Mouse (Mus musculus) hindbrain, embryonic 16.5 days (tissue): ENCODE measurements at regions not wholly inside any gene's neighbourhood (a gene's known extent, or its start where the extent isn't known, plus 50 kb on each side); places are given as distances from the start of the nearest gene placed in this dataset.

Experiments used
- ATAC-seq: fragments of 200-750 bp; cut with Nextera tagmentation; 2 replicates; pipeline ENCODE4 v1.8.0; 2017; ENCODE audit warnings: moderate TSS enrichment, moderate library complexity
- H3K27ac ChIP-seq: fragments of 300-500 bp; sonication (generic); 2 replicates; pipeline ENCODE4 v1.5.1; 2014; ENCODE audit warnings: low read depth, mild to moderate bottlenecking, control low read depth, low read length, moderate library complexity
- H3K27me3 ChIP-seq: fragments of 300-500 bp; sonication (generic); replicated peaks from 2 replicates; pipeline ENCODE4 v1.6.1; 2014; ENCODE audit warnings: low read length; ENCODE audit not compliant: control insufficient read depth, insufficient read depth
- H3K36me3 ChIP-seq: fragments of 300-500 bp; sonication (generic); 2 replicates; pipeline ENCODE4 v1.6.1; 2014; ENCODE audit warnings: mild to moderate bottlenecking, low read length, moderate library complexity, mixed read lengths; ENCODE audit not compliant: control insufficient read depth, insufficient read depth
- H3K4me1 ChIP-seq: fragments of 300-500 bp; sonication (generic); 2 replicates; pipeline ENCODE4 v1.6.1; 2014; ENCODE audit warnings: low read depth, low read length; ENCODE audit not compliant: control insufficient read depth, insufficient read depth
- H3K4me2 ChIP-seq: fragments of 300-500 bp; sonication (generic); 2 replicates; pipeline ENCODE4 v1.6.1; 2014; ENCODE audit warnings: mild to moderate bottlenecking, low read length, control low read depth, moderate library complexity
- H3K4me3 ChIP-seq: fragments of 300-500 bp; sonication (generic); 2 replicates; pipeline ENCODE4 v1.5.1; 2014; ENCODE audit warnings: mild to moderate bottlenecking, low read length, control low read depth, moderate library complexity
- H3K9ac ChIP-seq: fragments of 300-500 bp; sonication (generic); 2 replicates; pipeline ENCODE4 v1.6.1; 2014; ENCODE audit warnings: low read depth, mild to moderate bottlenecking, control low read depth, low read length, moderate library complexity
- H3K9me3 ChIP-seq: fragments of 300-500 bp; sonication (generic); 2 replicates; pipeline ENCODE4 v1.6.1; 2014; ENCODE audit warnings: mild to moderate bottlenecking, low read length, moderate library complexity; ENCODE audit not compliant: control insufficient read depth
- WGBS: fragments of 180-500 bp; shearing (Covaris S2); extraction: QIAGEN DNeasy Blood & Tissue Kit; methylation state at CpG from one replicate; pipeline ENCODE4 v1.1.7; 2014; 5-methylcytosine and 5-hydroxymethylcytosine counted together

DNA sequence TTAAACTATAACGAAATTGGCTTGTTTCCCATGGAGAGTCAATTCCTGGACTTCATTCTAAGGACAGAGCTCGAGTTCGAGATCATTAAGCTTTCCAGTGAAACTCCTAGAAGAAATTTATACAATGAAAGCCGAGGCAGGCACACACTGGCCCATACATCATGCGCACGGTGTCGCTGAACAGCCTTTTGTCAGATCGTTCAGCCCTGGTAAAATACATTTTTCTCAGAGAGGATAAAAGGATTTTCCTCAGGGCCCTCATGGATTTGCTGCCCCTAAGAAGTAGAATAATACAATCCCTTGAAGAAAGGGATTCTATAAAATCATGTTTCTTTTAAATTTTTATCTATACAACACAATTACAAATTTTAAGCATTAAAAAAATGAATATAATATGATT lies 387.2 kb downstream of the Basp1 start:
- H3K27me3 ChIP-seq, result no peaks in the 10 kb centered on the region
- no peaks in the 10 kb centered on the region for H3K9me3 ChIP-seq
- H3K36me3 ChIP-seq, result no peaks in the 10 kb centered on the region
- no peak overlapping the region for H3K27ac ChIP-seq
- H3K4me3 ChIP-seq, result peak overlapping the region; percentile 8; the same call in 1 of the 2 replicates
- H3K4me1 ChIP-seq, result peaks cover 8% of the 10 kb centered on the region
- peak overlapping the region; percentile 64 for H3K4me2 ChIP-seq
- peak; percentile 28; the same call in 1 of the 2 replicates for ATAC-seq
- H3K9ac ChIP-seq, result no peak overlapping the region
- WGBS, result 16% methylated on average over 8 of the region's 8 CpGs

DNA sequence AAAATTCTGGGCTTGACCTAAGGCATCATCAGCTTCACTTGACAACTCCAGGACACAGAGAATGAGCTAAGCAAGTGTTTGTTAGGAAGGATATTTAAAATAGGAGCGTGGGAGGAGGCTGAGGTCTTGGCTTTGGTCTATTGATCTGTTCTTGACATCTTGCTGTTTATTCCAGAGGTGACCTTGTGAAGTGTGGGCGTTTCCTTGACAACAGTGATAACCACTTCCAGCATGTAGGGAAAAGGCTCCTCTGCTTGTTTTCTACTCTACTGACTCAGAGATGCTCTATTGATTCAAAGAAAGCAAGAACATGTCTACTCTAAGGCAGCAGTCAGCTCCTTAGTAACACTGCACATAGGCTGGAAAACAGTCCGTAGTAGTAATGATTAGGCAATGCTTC lies 392.6 kb downstream of the Basp1 start:
- Histone ChIP-seq H3K9me3 (no peaks in the 10 kb centered on the region), H3K27ac (peak overlapping the region; percentile 50), H3K27me3 (no peaks in the 10 kb centered on the region), H3K36me3 (no peaks in the 10 kb centered on the region), H3K4me2 (no peak overlapping the region), H3K4me3 (no peak overlapping the region), H3K4me1 (peaks cover 11% of the 10 kb centered on the region), H3K9ac (no peak overlapping the region)
- 34% methylated on average over 3 of the region's 3 CpGs for WGBS
- peak; percentile 15; the same call in 1 of the 2 replicates for ATAC-seq

DNA sequence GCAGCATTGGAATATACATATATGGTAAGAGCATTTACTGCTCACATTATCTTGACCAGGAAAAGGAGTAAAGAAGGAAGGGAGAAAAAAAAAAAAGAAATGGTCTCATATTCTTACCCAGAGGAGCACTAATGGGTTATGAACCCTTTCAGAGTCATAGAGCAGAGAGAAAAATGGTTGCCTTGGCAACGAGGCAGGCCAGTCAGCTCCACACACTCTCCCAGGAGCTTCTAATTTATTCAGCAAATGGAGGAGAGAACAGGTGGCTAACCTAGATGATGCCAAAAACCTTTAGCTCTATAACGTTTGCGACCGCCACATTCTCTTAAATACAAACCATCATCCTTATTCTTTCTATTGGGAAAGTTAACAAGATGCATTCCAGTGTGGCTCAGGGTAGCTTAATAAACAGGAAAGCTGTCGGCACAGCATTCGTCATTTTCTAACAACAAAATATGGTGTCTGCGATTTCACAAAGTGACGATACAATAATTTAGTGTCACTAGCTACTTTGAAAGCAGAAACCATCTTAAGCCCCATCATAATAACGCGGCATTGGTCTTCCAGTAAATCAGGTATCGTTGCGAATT lies 394.1 kb downstream of the Basp1 start:
- peaks cover 11% of the 10 kb centered on the region for H3K4me1 ChIP-seq
- peak overlapping the region; percentile 16; the same call in 1 of the 2 replicates for H3K4me3 ChIP-seq
- H3K27me3 ChIP-seq, result no peaks in the 10 kb centered on the region
- peak; percentile 98 for ATAC-seq
- peak overlapping the region; percentile 46 for H3K4me2 ChIP-seq
- no peak overlapping the region for H3K9ac ChIP-seq
- no peaks in the 10 kb centered on the region for H3K36me3 ChIP-seq
- H3K27ac ChIP-seq, result peak overlapping the region; percentile 80
- 47% methylated on average over 12 of the region's 12 CpGs for WGBS
- H3K9me3 ChIP-seq, result no peaks in the 10 kb centered on the region

DNA sequence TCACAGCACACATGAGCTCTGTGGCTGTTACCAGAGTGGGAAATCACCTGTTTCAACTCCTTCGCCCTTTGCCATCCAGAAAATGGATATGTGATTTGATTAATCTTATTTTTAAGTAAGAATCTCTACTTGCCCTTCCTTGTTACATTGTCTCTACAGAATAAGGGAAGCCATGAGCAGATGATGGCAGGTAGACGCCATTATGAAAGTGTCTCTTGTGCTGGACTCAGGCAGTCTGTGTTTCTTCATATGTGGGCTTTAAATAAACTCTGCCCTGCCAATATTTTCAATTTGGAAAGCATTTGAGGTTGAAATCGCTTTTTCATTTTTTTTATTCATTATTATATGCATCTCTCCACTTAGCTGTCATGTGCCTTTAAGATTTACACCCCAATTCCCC lies 394.6 kb downstream of the Basp1 start:
- H3K4me2 ChIP-seq, result peak overlapping the region; percentile 46
- H3K4me1 ChIP-seq, result peaks cover 11% of the 10 kb centered on the region
- no peak overlapping the region for H3K4me3 ChIP-seq
- H3K9ac ChIP-seq, result no peak overlapping the region
- H3K27ac ChIP-seq, result peak overlapping the region; percentile 80
- no peaks in the 10 kb centered on the region for H3K27me3 ChIP-seq
- WGBS, result 65% methylated on average over 3 of the region's 3 CpGs
- no peaks in the 10 kb centered on the region for H3K36me3 ChIP-seq
- peak; percentile 43; the same call in 1 of the 2 replicates for ATAC-seq
- no peaks in the 10 kb centered on the region for H3K9me3 ChIP-seq

DNA sequence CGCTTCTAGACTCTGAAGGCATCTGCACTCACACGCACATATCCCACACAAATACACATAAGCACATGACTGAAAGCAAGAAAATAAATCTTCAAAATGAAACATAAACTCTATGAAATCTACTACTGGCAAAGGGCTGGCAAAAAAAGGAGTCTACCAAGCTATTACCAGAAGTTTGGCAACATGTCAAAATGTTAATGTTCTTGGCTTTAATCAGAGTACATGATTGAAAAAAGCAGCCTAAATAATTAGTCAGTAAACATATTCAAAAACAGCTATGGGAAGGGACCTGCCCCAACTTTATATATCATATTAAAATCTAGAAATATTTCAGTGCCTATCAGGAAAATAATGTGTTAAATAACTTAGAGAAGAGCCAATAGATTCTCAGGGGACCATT lies 405.8 kb downstream of the Basp1 start:
- WGBS, result 86% methylated on average over 2 of the region's 2 CpGs
- ATAC-seq, result no peak

DNA sequence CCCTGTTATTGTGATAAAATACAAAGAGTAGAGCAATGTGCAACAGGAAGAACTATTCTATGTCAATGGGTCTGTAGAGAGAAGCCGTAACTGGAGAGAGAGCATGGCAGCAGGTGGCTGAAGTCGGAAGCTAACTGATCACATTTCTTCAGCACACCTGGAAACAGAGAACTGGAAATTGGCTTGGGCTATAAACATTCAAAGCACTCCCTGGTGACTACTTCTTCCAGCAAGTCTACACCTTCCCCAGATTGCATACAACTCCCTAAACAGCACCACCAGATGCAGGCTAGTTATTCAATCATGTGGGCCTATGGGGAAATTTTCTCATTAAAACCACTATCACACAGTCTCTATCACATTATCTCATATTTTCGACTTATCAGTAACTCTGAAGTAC lies 413.4 kb downstream of the Basp1 start:
- no peaks in the 10 kb centered on the region for H3K27me3 ChIP-seq
- WGBS, result 79% methylated on average over 3 of the region's 3 CpGs
- ATAC-seq, result no peak
- H3K9ac ChIP-seq, result no peak overlapping the region
- no peaks in the 10 kb centered on the region for H3K36me3 ChIP-seq
- H3K4me3 ChIP-seq, result no peak overlapping the region
- H3K9me3 ChIP-seq, result no peaks in the 10 kb centered on the region
- no peak overlapping the region for H3K4me2 ChIP-seq
- no peak overlapping the region for H3K27ac ChIP-seq
- no peaks in the 10 kb centered on the region for H3K4me1 ChIP-seq

More for the DNA sequence above, 405.8 kb downstream of the Basp1 start:
- Histone ChIP-seq H3K4me2 (no peak overlapping the region), H3K4me1 (no peaks in the 10 kb centered on the region), H3K27me3 (no peaks in the 10 kb centered on the region), H3K27ac (no peak overlapping the region), H3K9me3 (no peaks in the 10 kb centered on the region), H3K36me3 (no peaks in the 10 kb centered on the region), H3K4me3 (no peak overlapping the region), H3K9ac (no peak overlapping the region)

DNA sequence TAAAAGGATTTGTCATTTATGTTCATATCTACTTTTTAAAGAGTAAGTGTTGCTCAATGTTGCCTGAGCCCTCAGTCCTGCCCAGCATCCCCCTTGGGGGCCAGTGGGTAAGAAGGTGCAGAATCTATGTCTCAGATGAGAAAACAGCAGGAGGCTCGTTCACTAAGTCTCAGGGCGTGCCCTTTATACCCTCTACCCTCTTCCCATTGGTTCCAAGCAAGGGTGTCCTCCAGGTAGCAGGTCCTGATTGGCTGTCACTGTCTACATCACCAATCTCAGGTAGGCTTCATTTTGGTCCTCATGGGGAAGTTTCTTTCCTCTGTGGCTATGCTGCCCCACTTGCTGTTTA lies 420.3 kb downstream of the Basp1 start:
- H3K36me3 ChIP-seq, result no peaks in the 10 kb centered on the region
- H3K4me2 ChIP-seq, result no peak overlapping the region
- H3K4me1 ChIP-seq, result no peaks in the 10 kb centered on the region
- no peaks in the 10 kb centered on the region for H3K9me3 ChIP-seq
- no peak overlapping the region for H3K4me3 ChIP-seq
- H3K9ac ChIP-seq, result no peak overlapping the region
- 80% methylated on average over 2 of the region's 2 CpGs for WGBS
- no peaks in the 10 kb centered on the region for H3K27me3 ChIP-seq
- H3K27ac ChIP-seq, result peak overlapping the region; percentile 9; the same call in 1 of the 2 replicates
- peak; percentile 52 for ATAC-seq

DNA sequence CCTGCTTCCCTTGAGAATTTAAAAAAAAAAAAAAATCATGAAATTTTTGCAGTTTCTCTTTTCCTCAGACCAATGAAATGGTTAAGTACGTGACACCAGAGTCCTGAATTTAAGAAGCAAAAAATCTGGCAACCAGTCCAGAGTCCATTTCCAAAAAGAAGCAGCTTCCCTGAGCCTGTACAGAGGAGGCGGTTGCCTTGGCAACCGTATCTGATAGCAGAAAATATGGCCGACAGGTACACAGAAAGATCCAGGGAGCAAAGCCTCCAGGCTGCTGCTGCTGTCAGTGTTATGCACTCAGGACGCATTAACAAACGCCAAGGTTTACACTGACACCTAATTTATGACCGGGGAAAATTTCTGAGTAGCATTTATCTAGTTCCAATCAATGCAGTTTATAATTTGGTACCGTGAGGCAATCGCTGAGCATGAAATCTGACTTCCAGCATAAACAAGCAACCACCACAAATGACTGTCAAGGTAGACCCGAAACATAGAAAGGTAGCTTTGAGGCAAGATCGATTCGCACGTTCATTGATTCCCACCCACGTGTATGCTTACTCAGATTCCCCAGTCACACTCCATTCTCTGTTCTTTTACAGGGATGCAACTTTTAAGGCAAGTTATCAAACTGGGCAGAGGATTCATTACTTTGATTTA lies 420.8 kb downstream of the Basp1 start:
- peak overlapping the region; percentile 19; the same call in 1 of the 2 replicates for H3K4me2 ChIP-seq
- no peak overlapping the region for H3K9ac ChIP-seq
- 0 out of 2 replicates have a peak overlapping the region, but pooled peaks have one; percentile 48 for H3K27ac ChIP-seq
- no peak overlapping the region for H3K4me3 ChIP-seq
- no peaks in the 10 kb centered on the region for H3K36me3 ChIP-seq
- 49% methylated on average over 14 of the region's 14 CpGs for WGBS
- H3K9me3 ChIP-seq, result no peaks in the 10 kb centered on the region
- no peaks in the 10 kb centered on the region for H3K4me1 ChIP-seq
- H3K27me3 ChIP-seq, result no peaks in the 10 kb centered on the region
- ATAC-seq, result peak; percentile 93

DNA sequence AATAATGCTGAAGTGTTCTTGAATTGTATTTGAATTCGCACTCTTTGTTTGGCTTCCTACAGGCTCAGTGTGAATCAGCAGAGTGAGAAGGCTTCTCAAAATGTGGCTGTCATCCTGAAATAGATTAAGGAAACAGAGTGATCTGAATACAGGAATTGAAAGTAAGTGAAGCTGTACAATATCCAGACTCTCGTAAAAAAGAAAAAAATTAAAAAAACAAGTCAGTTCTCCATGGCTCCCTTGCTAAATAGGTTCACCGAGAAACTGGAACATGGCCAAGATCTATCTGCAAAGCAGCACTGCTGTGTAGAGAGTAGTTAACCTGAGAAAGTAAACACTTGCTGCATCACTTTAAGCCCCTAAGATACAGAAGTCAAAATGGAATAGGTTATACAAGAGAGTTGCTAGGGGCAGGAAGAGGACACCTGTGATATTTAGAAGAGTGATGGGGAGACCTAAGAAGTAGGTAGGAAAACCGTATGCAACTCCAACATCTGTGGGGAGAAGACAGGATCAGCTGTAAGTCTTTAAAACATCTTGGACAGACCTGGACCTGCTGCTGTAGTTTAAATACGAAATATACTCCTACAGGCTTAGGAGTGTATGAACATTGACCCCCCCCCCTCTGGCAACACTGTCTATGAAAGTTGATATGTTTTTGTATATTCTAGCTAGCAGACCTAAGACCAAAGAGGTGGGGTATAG lies 423.3 kb downstream of the Basp1 start:
- WGBS, result 62% methylated on average over 5 of the region's 5 CpGs
- Histone ChIP-seq H3K9me3 (no peaks in the 10 kb centered on the region), H3K4me3 (no peak overlapping the region), H3K9ac (no peak overlapping the region), H3K27me3 (no peaks in the 10 kb centered on the region), H3K4me2 (no peak overlapping the region), H3K36me3 (no peaks in the 10 kb centered on the region), H3K4me1 (no peaks in the 10 kb centered on the region), H3K27ac (no peak overlapping the region)
- no peak for ATAC-seq
